Mouse (Mus musculus) layer of hippocampus, adult 2 months (tissue): ENCODE results near the gene Plekhh2. TPM values are rescaled to one million over a fixed set of nuclear protein-coding genes. Genes with fewer than 3 reads are reported as not detected.

Source experiments
- DNase-seq, 2 experiments: peaks; one replicate each; pipeline ENCODE4 v3.0.0; 2022; ENCODE audit warnings: low spot score in 2 of 2
- H3K27ac ChIP-seq: fragments of 200-600 bp; 2 replicates; pipeline ENCODE4 v1.8.1; 2022
- H3K4me3 ChIP-seq: fragments of 200-600 bp; 2 replicates; pipeline ENCODE4 v1.8.1; 2022; ENCODE audit warnings: mild to moderate bottlenecking
- CTCF ChIP-seq: fragments of 200-600 bp; conservative IDR thresholded peaks from 2 replicates; pipeline ENCODE4 v1.8.1; 2022; ENCODE audit warnings: antibody characterized with exemption, mild to moderate bottlenecking, moderate library complexity
- total RNA-seq, 2 experiments: library from RNA; stranded (reverse); gene quantifications; 2 replicates each; pipeline ENCODE4 v1.2.3; 2021

Plekhh2 gene
- total RNA-seq, 2 experiments from 2014 or later: 5.2 to 5.8 TPM

GRCm38 (mm10) chr17:84590065-84590464 is 78.4 kb downstream of the Plekhh2 start:
- no peak for DNase-seq
- no peak for TF ChIP-seq CTCF
- Histone ChIP-seq H3K27ac (no peak overlapping the region), H3K4me3 (no peak overlapping the region)

- TF ChIP-seq CTCF: no peak
- DNase-seq: no peak
- H3K4me3 ChIP-seq: no peak overlapping the region
- H3K27ac ChIP-seq: no peak overlapping the region
These were observed 79.9 kb downstream of the Plekhh2 start for GRCm38 (mm10) chr17:84591431-84592150.

- H3K4me3 ChIP-seq: no peak overlapping the region
- H3K27ac ChIP-seq: no peak overlapping the region
- no peak for DNase-seq
- TF ChIP-seq CTCF: no peak
These were observed 84.3 kb downstream of the Plekhh2 start for GRCm38 (mm10) chr17:84596015-84596441.

GRCm38 (mm10) chr17:84596501-84596900 is 84.8 kb downstream of the Plekhh2 start:
- TF ChIP-seq CTCF: no peak
- DNase-seq: no peak
- Histone ChIP-seq H3K4me3 (no peak overlapping the region), H3K27ac (no peak overlapping the region)

- Histone ChIP-seq H3K27ac (no peak overlapping the region), H3K4me3 (no peak overlapping the region)
- TF ChIP-seq CTCF: no peak
- DNase-seq: no peak
These were observed 86.2 kb downstream of the Plekhh2 start for GRCm38 (mm10) chr17:84597859-84598258.

GRCm38 (mm10) chr17:84598928-84599327 is 87.2 kb downstream of the Plekhh2 start:
- Histone ChIP-seq H3K4me3 (no peak overlapping the region), H3K27ac (no peak overlapping the region)
- no peak for DNase-seq
- TF ChIP-seq CTCF: no peak

- DNase-seq: no peak
These were observed 88.6 kb downstream of the Plekhh2 start for GRCm38 (mm10) chr17:84600051-84600983.

GRCm38 (mm10) chr17:84601805-84602204 is 90.1 kb downstream of the Plekhh2 start:
- no peak for DNase-seq
- no peak overlapping the region for H3K4me3 ChIP-seq
- H3K27ac ChIP-seq: no peak overlapping the region
- TF ChIP-seq CTCF: 0 out of 2 replicates have a peak, but pooled peaks have one; percentile 25

More at GRCm38 (mm10) chr17:84600051-84600983, 88.6 kb downstream of the Plekhh2 start:
- Histone ChIP-seq H3K27ac (no peak overlapping the region), H3K4me3 (no peak overlapping the region)
- TF ChIP-seq CTCF: no peak

- H3K4me3 ChIP-seq: no peak overlapping the region
- no peak for DNase-seq
- 0 out of 2 replicates have a peak, but pooled peaks have one; percentile 4 for TF ChIP-seq CTCF
- peak overlapping the region; percentile 56 for H3K27ac ChIP-seq
These were observed 91.5 kb downstream of the Plekhh2 start for GRCm38 (mm10) chr17:84603202-84603627.

- H3K4me3 ChIP-seq: no peak overlapping the region
- peak overlapping the region; percentile 56 for H3K27ac ChIP-seq
- DNase-seq: no peak
- peak; percentile 64 for TF ChIP-seq CTCF
These were observed 92.2 kb downstream of the Plekhh2 start for GRCm38 (mm10) chr17:84603709-84604420.

GRCm38 (mm10) chr17:84606976-84607375 is 95.3 kb downstream of the Plekhh2 start:
- no peak for TF ChIP-seq CTCF
- no peak for DNase-seq
- H3K4me3 ChIP-seq: no peak overlapping the region
- H3K27ac ChIP-seq: no peak overlapping the region

- no peak for TF ChIP-seq CTCF
These were observed 95.9 kb downstream of the Plekhh2 start for GRCm38 (mm10) chr17:84607617-84608016.

More at GRCm38 (mm10) chr17:84607617-84608016, 95.9 kb downstream of the Plekhh2 start:
- no peak for DNase-seq
- Histone ChIP-seq H3K27ac (no peak overlapping the region), H3K4me3 (no peak overlapping the region)
